Mouse (Mus musculus): ENCODE data around the gene Cdkal1. TPM values are rescaled to one million over a fixed set of nuclear protein-coding genes. Genes with fewer than 3 reads are reported as not detected.

Gene Cdkal1
- polyA plus RNA-seq, 1 experiment from 2014 or later = 28.8 TPM

- peak; percentile 58 for ATAC-seq
- Histone ChIP-seq H3K4me1 (replicated peaks; ENCODE audit: control insufficient read depth, insufficient read depth, low read length) (peaks cover 9% of the 10 kb centered on the region; the same call in 1 of the 2 replicates), H3K4me2 (ENCODE audit: low read length) (no peak overlapping the region), H3K27ac (ENCODE audit: low read length) (peak overlapping the region; percentile 53), H3K36me3 (ENCODE audit: control insufficient read depth, insufficient read depth) (no peaks in the 10 kb centered on the region), H3K9ac (replicated peaks; ENCODE audit: low read depth, low read length) (no peak overlapping the region), H3K9me3 (ENCODE audit: control insufficient read depth, low read length) (no peaks in the 10 kb centered on the region), H3K27me3 (replicated peaks; ENCODE audit: control insufficient read depth, insufficient read depth, low read length) (no peaks in the 10 kb centered on the region), H3K4me3 (replicated peaks; ENCODE audit: low read length) (no peak overlapping the region)
These were observed 52.8 kb downstream of the Cdkal1 start for GRCm38 (mm10) chr13:29802699-29803098.

DNA sequence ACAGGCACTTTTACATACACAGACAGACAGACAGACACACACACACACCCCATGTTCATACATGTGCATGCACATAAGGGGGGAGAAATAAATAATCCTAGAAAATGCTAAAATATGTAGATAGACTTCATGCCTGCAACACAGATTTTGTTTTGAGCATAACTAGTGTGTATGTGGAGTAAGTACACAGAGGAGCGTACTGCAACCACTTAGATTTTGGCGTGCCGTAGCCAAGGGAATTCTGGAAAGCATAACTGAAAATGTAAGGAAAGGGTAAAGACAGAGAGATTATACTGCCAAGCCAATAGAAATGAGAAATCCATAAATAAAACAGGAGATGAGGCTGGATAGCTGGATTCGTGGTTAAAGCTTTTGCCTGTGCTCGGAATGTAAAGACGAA, 55.4 kb downstream of the Cdkal1 start:
- H3K36me3 ChIP-seq (ENCODE audit: control insufficient read depth, insufficient read depth) = no peaks in the 10 kb centered on the region
- peak; percentile 57 for ATAC-seq
- no peak overlapping the region for H3K27ac ChIP-seq (ENCODE audit: low read length)

DNA sequence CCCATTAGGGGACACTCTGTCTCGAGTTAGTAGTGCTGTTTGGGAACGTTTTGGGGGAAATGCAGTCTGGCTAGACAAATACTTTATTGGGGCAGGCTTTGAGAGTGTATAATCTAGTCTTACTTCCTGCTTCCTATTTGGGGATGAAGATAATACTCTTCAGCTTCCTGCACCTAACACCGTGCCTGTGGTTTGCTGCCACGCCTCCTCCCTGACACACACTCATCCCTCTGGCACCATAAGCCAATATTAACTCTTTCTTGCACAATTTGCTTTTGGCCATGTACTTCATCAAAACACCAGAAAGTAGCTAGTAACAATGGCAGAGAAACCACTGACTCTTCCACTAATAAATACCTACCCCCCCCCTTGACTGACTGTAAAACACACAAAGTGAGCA, 63.4 kb downstream of the Cdkal1 start:
- WGBS = 60% methylated on average over 4 of the region's 4 CpGs
- Histone ChIP-seq H3K4me2 (ENCODE audit: low read length) (no peak overlapping the region), H3K4me3 (replicated peaks; ENCODE audit: low read length) (no peak overlapping the region), H3K4me1 (replicated peaks; ENCODE audit: control insufficient read depth, insufficient read depth, low read length) (no peaks in the 10 kb centered on the region), H3K27me3 (replicated peaks; ENCODE audit: control insufficient read depth, insufficient read depth, low read length) (no peaks in the 10 kb centered on the region), H3K9me3 (ENCODE audit: control insufficient read depth, low read length) (no peaks in the 10 kb centered on the region), H3K36me3 (ENCODE audit: control insufficient read depth, insufficient read depth) (no peaks in the 10 kb centered on the region), H3K9ac (replicated peaks; ENCODE audit: low read depth, low read length) (no peak overlapping the region), H3K27ac (ENCODE audit: low read length) (no peak overlapping the region)
- ATAC-seq = no peak

More for the DNA sequence above, 55.4 kb downstream of the Cdkal1 start:
- Histone ChIP-seq H3K4me2 (ENCODE audit: low read length) (no peak overlapping the region), H3K4me3 (replicated peaks; ENCODE audit: low read length) (no peak overlapping the region), H3K27me3 (replicated peaks; ENCODE audit: control insufficient read depth, insufficient read depth, low read length) (no peaks in the 10 kb centered on the region), H3K9me3 (ENCODE audit: control insufficient read depth, low read length) (no peaks in the 10 kb centered on the region), H3K9ac (replicated peaks; ENCODE audit: low read depth, low read length) (no peak overlapping the region), H3K4me1 (replicated peaks; ENCODE audit: control insufficient read depth, insufficient read depth, low read length) (peaks cover 5% of the 10 kb centered on the region; the same call in 1 of the 2 replicates)
- 74% methylated on average over 6 of the region's 6 CpGs for WGBS

DNA sequence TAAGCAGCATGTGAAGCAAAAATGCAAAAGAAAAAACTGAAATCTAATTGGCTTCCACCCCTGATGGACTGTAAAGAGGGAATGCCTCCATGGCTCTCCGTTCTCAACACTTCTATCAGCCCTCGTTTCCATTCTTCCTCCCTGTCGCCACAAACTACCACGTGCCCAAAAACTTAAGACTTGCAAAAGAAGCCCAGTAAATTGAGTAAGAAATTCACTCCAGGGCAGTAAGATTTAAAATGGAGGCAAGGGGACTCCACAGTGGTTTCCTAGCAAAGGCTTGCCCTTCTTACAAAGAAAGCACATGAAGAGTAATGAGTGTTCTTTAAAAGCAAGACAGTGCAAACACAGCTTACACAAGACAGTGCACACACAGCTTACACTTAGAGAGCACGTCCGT, 64.0 kb downstream of the Cdkal1 start:
- Histone ChIP-seq H3K9me3 (ENCODE audit: control insufficient read depth, low read length) (no peaks in the 10 kb centered on the region), H3K4me1 (replicated peaks; ENCODE audit: control insufficient read depth, insufficient read depth, low read length) (no peaks in the 10 kb centered on the region), H3K4me3 (replicated peaks; ENCODE audit: low read length) (no peak overlapping the region), H3K9ac (replicated peaks; ENCODE audit: low read depth, low read length) (no peak overlapping the region), H3K27me3 (replicated peaks; ENCODE audit: control insufficient read depth, insufficient read depth, low read length) (no peaks in the 10 kb centered on the region), H3K27ac (ENCODE audit: low read length) (no peak overlapping the region), H3K36me3 (ENCODE audit: control insufficient read depth, insufficient read depth) (no peaks in the 10 kb centered on the region), H3K4me2 (ENCODE audit: low read length) (no peak overlapping the region)
- WGBS = 77% methylated on average over 6 of the region's 6 CpGs
- no peak for ATAC-seq

- Histone ChIP-seq H3K36me3 (ENCODE audit: control insufficient read depth, insufficient read depth) (no peaks in the 10 kb centered on the region), H3K4me3 (replicated peaks; ENCODE audit: low read length) (no peak overlapping the region), H3K9me3 (ENCODE audit: control insufficient read depth, low read length) (no peaks in the 10 kb centered on the region), H3K4me2 (ENCODE audit: low read length) (no peak overlapping the region), H3K27ac (ENCODE audit: low read length) (no peak overlapping the region), H3K27me3 (replicated peaks; ENCODE audit: control insufficient read depth, insufficient read depth, low read length) (no peaks in the 10 kb centered on the region), H3K4me1 (replicated peaks; ENCODE audit: control insufficient read depth, insufficient read depth, low read length) (no peaks in the 10 kb centered on the region), H3K9ac (replicated peaks; ENCODE audit: low read depth, low read length) (no peak overlapping the region)
- WGBS = 95% methylated on average over 3 of the region's 3 CpGs
- ATAC-seq = no peak
These were observed 68.5 kb downstream of the Cdkal1 start for GRCm38 (mm10) chr13:29786984-29787383.

GRCm38 (mm10) chr13:29784894-29785293, 70.6 kb downstream of the Cdkal1 start:
- Histone ChIP-seq H3K27me3 (replicated peaks; ENCODE audit: control insufficient read depth, insufficient read depth, low read length) (no peaks in the 10 kb centered on the region), H3K27ac (ENCODE audit: low read length) (no peak overlapping the region), H3K4me3 (replicated peaks; ENCODE audit: low read length) (no peak overlapping the region), H3K4me2 (ENCODE audit: low read length) (no peak overlapping the region), H3K36me3 (ENCODE audit: control insufficient read depth, insufficient read depth) (no peaks in the 10 kb centered on the region), H3K4me1 (replicated peaks; ENCODE audit: control insufficient read depth, insufficient read depth, low read length) (peaks cover 6% of the 10 kb centered on the region; the same call in 1 of the 2 replicates), H3K9me3 (ENCODE audit: control insufficient read depth, low read length) (no peaks in the 10 kb centered on the region), H3K9ac (replicated peaks; ENCODE audit: low read depth, low read length) (no peak overlapping the region)
- 89% methylated on average over 4 of the region's 4 CpGs for WGBS
- no peak for ATAC-seq

GRCm38 (mm10) chr13:29781332-29781731, 74.1 kb downstream of the Cdkal1 start:
- peaks cover 6% of the 10 kb centered on the region; the same call in 1 of the 2 replicates for H3K4me1 ChIP-seq (replicated peaks; ENCODE audit: control insufficient read depth, insufficient read depth, low read length)
- no peak for ATAC-seq
- no peaks in the 10 kb centered on the region for H3K9me3 ChIP-seq (ENCODE audit: control insufficient read depth, low read length)
- no peaks in the 10 kb centered on the region for H3K27me3 ChIP-seq (replicated peaks; ENCODE audit: control insufficient read depth, insufficient read depth, low read length)
- no peak overlapping the region for H3K4me3 ChIP-seq (replicated peaks; ENCODE audit: low read length)
- no peak overlapping the region for H3K9ac ChIP-seq (replicated peaks; ENCODE audit: low read depth, low read length)
- 82% methylated on average over 4 of the region's 4 CpGs for WGBS
- no peaks in the 10 kb centered on the region for H3K36me3 ChIP-seq (ENCODE audit: control insufficient read depth, insufficient read depth)
- no peak overlapping the region for H3K27ac ChIP-seq (ENCODE audit: low read length)
- no peak overlapping the region for H3K4me2 ChIP-seq (ENCODE audit: low read length)

- Histone ChIP-seq H3K4me1 (replicated peaks; ENCODE audit: control insufficient read depth, insufficient read depth, low read length) (peaks cover 6% of the 10 kb centered on the region; the same call in 1 of the 2 replicates), H3K27ac (ENCODE audit: low read length) (no peak overlapping the region), H3K27me3 (replicated peaks; ENCODE audit: control insufficient read depth, insufficient read depth, low read length) (no peaks in the 10 kb centered on the region), H3K9ac (replicated peaks; ENCODE audit: low read depth, low read length) (no peak overlapping the region), H3K4me2 (ENCODE audit: low read length) (no peak overlapping the region), H3K9me3 (ENCODE audit: control insufficient read depth, low read length) (no peaks in the 10 kb centered on the region), H3K36me3 (ENCODE audit: control insufficient read depth, insufficient read depth) (no peaks in the 10 kb centered on the region), H3K4me3 (replicated peaks; ENCODE audit: low read length) (no peak overlapping the region)
- WGBS = 53% methylated on average over 6 of the region's 6 CpGs
- no peak for ATAC-seq
These were observed 74.8 kb downstream of the Cdkal1 start for GRCm38 (mm10) chr13:29780713-29781112.

GRCm38 (mm10) chr13:29779519-29779918, 76.0 kb downstream of the Cdkal1 start:
- no peaks in the 10 kb centered on the region for H3K36me3 ChIP-seq (ENCODE audit: control insufficient read depth, insufficient read depth)
- no peaks in the 10 kb centered on the region for H3K9me3 ChIP-seq (ENCODE audit: control insufficient read depth, low read length)
- no peak overlapping the region for H3K9ac ChIP-seq (replicated peaks; ENCODE audit: low read depth, low read length)
- H3K27me3 ChIP-seq (replicated peaks; ENCODE audit: control insufficient read depth, insufficient read depth, low read length) = no peaks in the 10 kb centered on the region
- 84% methylated on average over 5 of the region's 5 CpGs for WGBS
- peaks cover 6% of the 10 kb centered on the region; the same call in 1 of the 2 replicates for H3K4me1 ChIP-seq (replicated peaks; ENCODE audit: control insufficient read depth, insufficient read depth, low read length)
- H3K4me3 ChIP-seq (replicated peaks; ENCODE audit: low read length) = no peak overlapping the region
- H3K27ac ChIP-seq (ENCODE audit: low read length) = no peak overlapping the region
- no peak overlapping the region for H3K4me2 ChIP-seq (ENCODE audit: low read length)
- no peak for ATAC-seq

DNA sequence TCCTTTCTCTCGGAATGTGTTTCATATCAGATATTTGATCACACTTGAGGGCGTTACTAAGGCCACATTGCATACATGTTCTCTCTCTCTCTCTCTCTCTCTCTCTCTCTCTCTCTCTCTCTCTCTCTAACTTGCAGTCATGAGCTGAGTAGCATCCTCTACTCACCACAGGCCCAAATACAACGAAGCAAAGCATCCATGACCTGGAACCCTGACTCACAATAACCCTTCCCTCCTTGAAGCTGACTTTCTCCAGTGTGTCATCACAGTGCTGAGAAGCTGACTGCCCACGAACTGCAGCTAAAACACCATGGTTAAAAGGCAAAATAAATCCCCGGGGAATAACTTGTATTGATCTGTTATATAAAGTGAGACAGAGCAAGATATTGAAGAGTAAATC, 76.4 kb downstream of the Cdkal1 start:
- Histone ChIP-seq H3K9ac (replicated peaks; ENCODE audit: low read depth, low read length) (no peak overlapping the region), H3K4me1 (replicated peaks; ENCODE audit: control insufficient read depth, insufficient read depth, low read length) (peaks cover 6% of the 10 kb centered on the region; the same call in 1 of the 2 replicates), H3K9me3 (ENCODE audit: control insufficient read depth, low read length) (no peaks in the 10 kb centered on the region), H3K27me3 (replicated peaks; ENCODE audit: control insufficient read depth, insufficient read depth, low read length) (no peaks in the 10 kb centered on the region), H3K4me2 (ENCODE audit: low read length) (no peak overlapping the region), H3K36me3 (ENCODE audit: control insufficient read depth, insufficient read depth) (no peaks in the 10 kb centered on the region), H3K27ac (ENCODE audit: low read length) (no peak overlapping the region), H3K4me3 (replicated peaks; ENCODE audit: low read length) (no peak overlapping the region)
- 80% methylated on average over 5 of the region's 5 CpGs for WGBS
- no peak for ATAC-seq
